Mouse (Mus musculus) forebrain, postnatal 0 days (tissue): Measurements from ENCODE around the gene Cdk9. TPM values are rescaled to one million over a fixed set of nuclear protein-coding genes. Genes with fewer than 3 reads are reported as not detected.

ENCODE experiments used
- ATAC-seq: fragments of 200-750 bp; cut with Nextera tagmentation; 2 replicates; pipeline ENCODE4 v1.8.0; 2017; ENCODE audit warnings: mild to moderate bottlenecking, moderate library complexity
- DNase-seq: peaks from one replicate; pipeline ENCODE4 v3.0.0-alpha.2; 2015
- H3K27ac ChIP-seq: fragments of 300-500 bp; sonication (generic); 2 replicates; pipeline ENCODE4 v1.5.1; 2014; ENCODE audit warnings: low read depth, mild to moderate bottlenecking, antibody characterized with exemption, low read length, moderate library complexity, mixed read lengths
- H3K27me3 ChIP-seq: fragments of 300-500 bp; sonication (generic); 2 replicates; pipeline ENCODE4 v1.6.1; 2014; ENCODE audit warnings: mild to moderate bottlenecking, low read length, mixed read lengths; ENCODE audit not compliant: insufficient read depth
- H3K36me3 ChIP-seq: fragments of 300-500 bp; sonication (generic); 2 replicates; pipeline ENCODE4 v1.6.1; 2014; ENCODE audit warnings: mild to moderate bottlenecking, moderate library complexity; ENCODE audit not compliant: insufficient read depth
- H3K4me1 ChIP-seq: fragments of 300-500 bp; sonication (generic); 2 replicates; pipeline ENCODE4 v1.6.1; 2014; ENCODE audit warnings: antibody characterized with exemption; ENCODE audit not compliant: insufficient read depth
- H3K4me2 ChIP-seq: fragments of 300-500 bp; sonication (generic); 2 replicates; pipeline ENCODE4 v1.6.1; 2014; ENCODE audit warnings: low read depth, mild to moderate bottlenecking, moderate library complexity
- H3K4me3 ChIP-seq: fragments of 300-500 bp; sonication (generic); 2 replicates; pipeline ENCODE4 v1.5.1; 2014; ENCODE audit warnings: low read depth, low read length, mixed read lengths
- H3K9ac ChIP-seq: fragments of 300-500 bp; sonication (generic); 2 replicates; pipeline ENCODE4 v1.6.1; 2014; ENCODE audit warnings: mild to moderate bottlenecking
- H3K9me3 ChIP-seq: fragments of 300-500 bp; sonication (generic); 2 replicates; pipeline ENCODE4 v1.6.1; 2016; ENCODE audit warnings: low read length
- CTCF ChIP-seq: sonication (generic); IDR thresholded peaks from 2 replicates; pipeline ENCODE4 v1.5.1; 2016; ENCODE audit warnings: antibody characterized with exemption, control low read depth, low read depth
- WGBS: fragments of 180-500 bp; shearing (Covaris S2); extraction: QIAGEN DNeasy Blood & Tissue Kit; methylation state at CpG from one replicate; pipeline ENCODE4 v1.1.7; 2014; 5-methylcytosine and 5-hydroxymethylcytosine counted together
- polyA plus RNA-seq: library from polyadenylated mRNA; unstranded; fragments of >200 nt; fragmentation: Nextera tagmentation; extraction: Ambion mirVana; gene quantifications from 2 replicates; pipeline ENCODE4 v1.2.1, GENCODE M21; 2015
- total RNA-seq: library from RNA; depleted of rRNA; stranded (reverse); fragments of >200 nt; gene quantifications from 2 replicates; pipeline ENCODE4 v1.2.3, GENCODE M21; 2014

The Cdk9 gene
- total and polyA plus RNA-seq, 2 experiments from 2014 or later = 66.5 to 90.5 TPM

- WGBS = 92% methylated on average over 8 of the region's 8 CpGs
- Histone ChIP-seq H3K4me1 (no peaks in the 10 kb centered on the region), H3K27me3 (no peaks in the 10 kb centered on the region), H3K9ac (no peak overlapping the region), H3K36me3 (peaks cover 51% of the 10 kb centered on the region), H3K9me3 (no peaks in the 10 kb centered on the region), H3K4me2 (no peak overlapping the region), H3K27ac (no peak overlapping the region), H3K4me3 (no peak overlapping the region)
- DNase-seq (no peak), ATAC-seq (no peak)
- no peak for TF ChIP-seq CTCF
Measured at GRCm38 (mm10) chr2:32687562-32687961, 25.3 kb downstream of the Cdk9 start.

DNA sequence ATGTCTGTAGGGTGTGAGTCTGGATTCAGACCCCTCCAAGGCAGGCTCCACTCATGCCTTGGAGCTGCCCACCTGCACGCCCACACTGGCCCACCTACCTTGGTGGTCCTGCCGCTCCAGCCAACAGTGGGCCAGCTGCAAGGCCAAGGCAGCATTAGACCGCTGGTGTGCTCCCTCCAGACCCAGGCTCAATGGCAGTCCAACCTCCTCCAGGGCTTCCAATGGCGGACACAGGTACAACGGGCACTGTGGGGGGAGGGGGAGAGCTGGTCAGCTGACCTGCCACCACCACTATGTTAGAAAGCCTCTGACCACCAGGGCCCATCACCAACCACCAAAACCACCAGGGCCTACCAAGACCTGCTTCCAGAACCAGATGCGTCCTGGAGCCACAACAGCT lies 26.2 kb downstream of the Cdk9 start:
- Histone ChIP-seq H3K9ac (no peak overlapping the region), H3K9me3 (no peaks in the 10 kb centered on the region), H3K4me2 (no peak overlapping the region), H3K36me3 (peaks cover 55% of the 10 kb centered on the region), H3K4me3 (no peak overlapping the region), H3K27me3 (no peaks in the 10 kb centered on the region), H3K27ac (no peak overlapping the region), H3K4me1 (no peaks in the 10 kb centered on the region)
- ATAC-seq (no peak), DNase-seq (no peak)
- WGBS = 92% methylated on average over 6 of the region's 6 CpGs
- TF ChIP-seq CTCF = no peak

GRCm38 (mm10) chr2:32685807-32686206 lies 27.1 kb downstream of the Cdk9 start:
- Histone ChIP-seq H3K27me3 (no peaks in the 10 kb centered on the region), H3K4me2 (no peak overlapping the region), H3K27ac (no peak overlapping the region), H3K36me3 (peaks cover 55% of the 10 kb centered on the region), H3K9ac (no peak overlapping the region), H3K4me3 (no peak overlapping the region), H3K9me3 (no peaks in the 10 kb centered on the region), H3K4me1 (no peaks in the 10 kb centered on the region)
- DNase-seq = no peak
- ATAC-seq = no peak
- 96% methylated on average over 3 of the region's 3 CpGs for WGBS
- TF ChIP-seq CTCF = no peak

GRCm38 (mm10) chr2:32684681-32685428 lies 28.0 kb downstream of the Cdk9 start:
- Histone ChIP-seq H3K4me2 (no peak overlapping the region), H3K36me3 (peaks cover 55% of the 10 kb centered on the region), H3K27ac (no peak overlapping the region), H3K9ac (no peak overlapping the region), H3K4me3 (no peak overlapping the region), H3K27me3 (no peaks in the 10 kb centered on the region), H3K9me3 (no peaks in the 10 kb centered on the region), H3K4me1 (no peaks in the 10 kb centered on the region)
- no peak for ATAC-seq
- 92% methylated on average over 15 of the region's 15 CpGs for WGBS
- DNase-seq = no peak
- TF ChIP-seq CTCF = no peak

- peaks cover 55% of the 10 kb centered on the region for H3K36me3 ChIP-seq
- no peak for TF ChIP-seq CTCF
- whole genome bisulfite sequencing = 92% methylated on average over 10 of the region's 10 CpGs
Measured at GRCm38 (mm10) chr2:32683701-32684100, 29.2 kb downstream of the Cdk9 start.

DNA sequence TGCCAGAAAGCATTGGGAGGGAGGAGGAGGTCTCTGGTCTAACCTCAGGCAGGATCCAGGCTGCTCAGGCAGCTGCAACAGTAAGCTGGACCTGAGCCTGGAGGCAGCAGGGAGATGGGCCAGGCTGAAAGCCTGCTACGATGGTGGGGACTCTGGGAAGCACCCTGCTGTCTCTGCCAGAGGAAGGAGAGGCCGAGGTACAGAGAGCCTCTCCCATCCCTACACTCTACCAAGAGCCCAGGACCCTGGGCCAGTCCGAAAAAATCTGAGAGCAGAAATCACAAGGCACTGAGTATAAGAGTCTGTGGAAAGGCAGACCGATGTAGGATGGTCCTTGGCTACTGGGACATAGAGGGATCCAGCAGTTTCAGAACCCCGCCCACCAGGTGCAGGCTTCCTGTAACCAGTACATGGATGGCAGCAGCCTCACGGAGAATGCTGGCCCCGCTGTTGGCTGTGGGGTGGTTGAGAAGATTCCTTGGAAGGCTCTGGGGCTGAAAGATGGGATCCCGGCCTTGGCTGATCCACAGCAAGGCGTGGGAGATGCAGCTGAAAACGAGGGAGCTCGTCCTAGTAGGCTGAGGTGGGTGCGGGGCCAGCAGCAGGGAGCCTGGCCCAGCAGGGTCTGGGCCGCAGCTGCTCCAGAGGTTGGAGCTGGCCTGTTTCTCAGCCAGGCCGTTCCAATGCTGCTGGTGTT lies 30.0 kb downstream of the Cdk9 start:
- WGBS = 81% methylated on average over 14 of the region's 14 CpGs

More at GRCm38 (mm10) chr2:32683701-32684100, 29.2 kb downstream of the Cdk9 start:
- Histone ChIP-seq H3K4me3 (no peak overlapping the region), H3K4me1 (no peaks in the 10 kb centered on the region), H3K9me3 (no peaks in the 10 kb centered on the region), H3K27me3 (no peaks in the 10 kb centered on the region), H3K27ac (no peak overlapping the region), H3K4me2 (no peak overlapping the region), H3K9ac (no peak overlapping the region)
- no peak for DNase-seq
- ATAC-seq = no peak

DNA sequence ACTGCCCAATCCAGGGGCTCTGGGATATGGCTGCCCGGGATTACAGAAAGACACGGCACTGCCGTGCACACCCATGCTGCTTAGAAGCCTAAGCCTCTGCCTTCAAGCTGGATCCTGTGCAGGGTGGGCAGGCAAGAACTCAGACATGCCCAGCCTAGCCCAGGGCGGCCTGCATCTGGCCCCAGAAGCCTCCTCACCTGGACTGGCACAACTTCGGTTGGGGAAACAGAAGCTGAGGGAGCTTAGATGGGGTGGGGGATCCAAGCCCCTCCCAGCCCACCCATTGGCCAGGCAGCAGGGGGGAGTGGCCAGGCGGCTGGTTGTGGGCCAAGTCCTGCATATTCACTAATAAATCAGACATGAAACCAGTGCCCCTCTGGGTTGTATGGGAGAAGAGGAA lies 31.1 kb downstream of the Cdk9 start:
- ATAC-seq (0 out of 2 replicates have a peak, but pooled peaks have one; percentile 29), DNase-seq (no peak)
- no peak for TF ChIP-seq CTCF
- H3K9ac ChIP-seq = no peak overlapping the region
- H3K4me3 ChIP-seq = no peak overlapping the region
- H3K27me3 ChIP-seq = no peaks in the 10 kb centered on the region
- H3K4me2 ChIP-seq = no peak overlapping the region
- H3K4me1 ChIP-seq = no peaks in the 10 kb centered on the region
- H3K27ac ChIP-seq = no peak overlapping the region
- H3K9me3 ChIP-seq = no peaks in the 10 kb centered on the region
- peaks cover 38% of the 10 kb centered on the region for H3K36me3 ChIP-seq
- 67% methylated on average over 6 of the region's 6 CpGs for WGBS

More for the DNA sequence above, 30.0 kb downstream of the Cdk9 start:
- ATAC-seq = no peak
- Histone ChIP-seq H3K36me3 (peaks cover 49% of the 10 kb centered on the region), H3K9ac (no peak overlapping the region), H3K4me1 (no peaks in the 10 kb centered on the region), H3K4me3 (no peak overlapping the region), H3K4me2 (no peak overlapping the region), H3K9me3 (no peaks in the 10 kb centered on the region), H3K27ac (no peak overlapping the region), H3K27me3 (no peaks in the 10 kb centered on the region)
- no peak for TF ChIP-seq CTCF
- DNase-seq = no peak
